Mouse (Mus musculus): ENCODE results near the gene Pigb. TPM values are rescaled to one million over a fixed set of nuclear protein-coding genes. Genes with fewer than 3 reads are reported as not detected.
A peak's percentile ranks its signal among the peaks of the same experiment; 100 is the strongest.
"Not testable (repeated sequence)": the region's sequence is repeated elsewhere in the genome, so short reads cannot be mapped to it uniquely, and the experiment has no call there.

The Pigb gene
- total RNA-seq (2015) (35.3 and 47.1 TPM in 2 replicates), total RNA-seq (2017) (7.4 and 7.8 TPM in 2 replicates)

GRCm38 (mm10) chr9:73040080-73040479 lies at the start of gene Pigb:
Gene Pigb (minus strand): TSS chr9:73040378.
- ATAC-seq (replicated peaks; ENCODE audit: poor library complexity) = no peak

DNA sequence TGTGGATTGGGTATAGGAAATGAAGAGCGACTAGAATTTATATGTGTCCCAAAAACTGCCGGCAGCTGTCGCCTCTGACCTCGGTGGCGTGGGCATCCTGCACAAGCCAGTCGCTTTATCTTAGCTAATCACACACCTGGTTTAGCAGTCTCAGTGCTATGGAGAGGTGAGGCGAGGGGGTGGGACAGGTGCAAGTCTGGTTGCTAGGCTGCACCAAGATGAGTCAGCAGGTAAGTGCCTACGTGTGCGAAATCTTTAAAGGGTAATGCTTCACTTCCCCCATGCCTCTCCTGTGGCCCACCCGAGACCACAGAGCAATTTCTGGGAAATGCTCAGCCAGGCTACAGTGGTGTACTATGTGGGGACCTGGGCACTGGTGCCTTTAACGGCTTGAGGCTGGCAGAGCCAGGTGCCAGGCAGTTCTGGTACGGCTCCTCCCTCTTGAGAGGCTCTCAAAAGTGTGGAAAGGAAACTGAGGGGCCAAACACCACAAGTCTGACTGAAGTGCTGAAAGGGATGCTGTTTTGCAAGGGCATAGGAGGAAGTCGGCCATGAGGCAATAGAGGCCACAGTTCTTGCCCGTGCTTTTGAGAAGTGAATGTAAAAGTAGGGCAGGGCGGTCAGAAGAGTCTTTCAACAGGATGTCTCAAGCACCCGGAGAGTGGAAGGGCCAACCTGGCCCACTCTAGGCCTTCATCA lies 49.2 kb upstream of the Pigb start:
- peak; percentile 76 for ATAC-seq (replicated peaks; ENCODE audit: poor library complexity)

- no peak for ATAC-seq (replicated peaks; ENCODE audit: poor library complexity)
Observed at GRCm38 (mm10) chr9:73087581-73087980, 47.4 kb upstream of the Pigb start.

DNA sequence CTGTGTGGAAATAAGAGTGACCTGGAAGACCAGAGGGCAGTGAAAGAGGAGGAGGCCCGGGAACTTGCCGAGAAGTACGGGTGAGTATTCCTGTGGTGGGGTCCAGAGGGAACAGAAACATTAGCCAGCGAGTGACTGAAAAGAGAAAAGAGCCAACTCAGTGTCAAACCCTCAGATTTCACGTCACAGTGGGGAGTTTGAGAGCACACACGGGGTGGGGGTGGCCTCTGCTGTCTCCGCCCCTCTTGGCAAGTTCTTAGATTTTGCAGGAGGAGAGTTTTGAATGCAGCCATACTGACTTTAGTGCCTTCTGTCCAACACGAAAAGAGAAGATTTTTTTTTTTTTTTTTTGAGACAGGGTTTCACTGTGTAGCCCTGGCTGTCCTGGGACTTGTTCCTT lies 46.9 kb upstream of the Pigb start:
- peak; percentile 10; the same call in 1 of the 2 replicates for ATAC-seq (replicated peaks; ENCODE audit: poor library complexity)

DNA sequence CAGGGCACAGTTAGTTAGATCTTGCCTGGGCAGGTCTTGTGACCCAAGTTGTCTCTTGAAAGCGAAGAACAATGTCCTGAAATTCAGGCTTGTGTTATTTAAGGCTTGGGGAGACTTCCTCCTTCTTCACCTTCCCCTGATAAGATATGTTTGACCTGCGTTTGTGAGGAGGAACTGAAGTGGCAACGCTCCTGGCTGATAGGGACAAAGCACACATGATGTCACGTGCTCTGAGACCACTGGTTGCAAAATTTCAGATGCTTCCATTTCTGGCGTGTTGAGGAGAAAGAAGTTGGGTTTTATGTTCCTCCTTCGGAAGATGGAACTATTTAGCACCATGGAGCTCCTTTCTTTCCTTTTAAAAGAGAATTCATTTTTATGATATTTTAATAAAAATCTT lies 45.7 kb upstream of the Pigb start:
- peak; percentile 40 for ATAC-seq (replicated peaks; ENCODE audit: poor library complexity)

- ATAC-seq (replicated peaks; ENCODE audit: poor library complexity) = no peak
Observed at GRCm38 (mm10) chr9:73083956-73084355, 43.8 kb upstream of the Pigb start.

GRCm38 (mm10) chr9:73082291-73083000 lies 42.3 kb upstream of the Pigb start:
- no peak for ATAC-seq (replicated peaks; ENCODE audit: poor library complexity)

- no peak for ATAC-seq (replicated peaks; ENCODE audit: poor library complexity)
Observed at GRCm38 (mm10) chr9:73079801-73080325, 39.7 kb upstream of the Pigb start.

DNA sequence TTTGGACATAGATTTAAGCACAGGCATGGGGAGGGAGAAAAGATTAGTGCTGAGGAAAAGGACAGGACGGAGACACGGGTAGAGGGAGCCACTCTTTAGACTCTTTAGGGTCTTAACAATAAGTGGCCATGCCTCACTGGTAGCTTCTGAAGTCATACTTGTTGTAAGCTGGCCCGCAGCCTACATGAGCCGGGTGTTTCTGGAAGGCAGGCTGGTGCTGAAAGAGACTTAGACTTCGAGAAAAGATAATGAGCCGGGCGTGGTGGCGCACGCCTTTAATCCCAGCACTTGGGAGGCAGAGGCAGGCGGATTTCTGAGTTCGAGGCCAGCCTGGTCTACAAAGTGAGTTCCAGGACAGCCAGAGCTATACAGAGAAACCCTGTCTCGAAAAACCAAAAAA lies 39.2 kb upstream of the Pigb start:
- not testable (repeated sequence) for ATAC-seq (replicated peaks; ENCODE audit: poor library complexity)

DNA sequence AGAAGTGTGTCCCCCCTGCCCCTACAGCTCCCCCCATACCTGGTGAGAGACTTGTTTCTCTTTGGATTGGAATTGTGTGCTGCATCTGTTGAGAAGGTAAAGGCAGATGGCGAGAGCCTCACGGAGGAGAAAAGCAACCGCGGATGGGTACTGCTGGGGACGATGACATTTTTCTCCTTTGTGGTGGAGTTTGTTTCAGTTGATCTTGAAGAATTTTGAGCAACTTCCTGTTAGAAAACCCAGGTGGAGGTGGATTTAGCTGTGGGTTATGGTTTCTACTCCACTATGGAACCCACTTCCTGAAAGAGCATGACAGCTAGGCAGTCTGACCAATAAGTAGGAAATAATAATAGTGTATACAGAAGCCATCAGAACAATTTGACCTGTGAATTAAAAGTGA lies 33.0 kb upstream of the Pigb start:
- ATAC-seq (replicated peaks; ENCODE audit: poor library complexity) = 0 out of 2 replicates have a peak, but pooled peaks have one; percentile 20

GRCm38 (mm10) chr9:73072426-73072825 lies 32.2 kb upstream of the Pigb start:
- ATAC-seq (replicated peaks; ENCODE audit: poor library complexity) = peak; percentile 53

DNA sequence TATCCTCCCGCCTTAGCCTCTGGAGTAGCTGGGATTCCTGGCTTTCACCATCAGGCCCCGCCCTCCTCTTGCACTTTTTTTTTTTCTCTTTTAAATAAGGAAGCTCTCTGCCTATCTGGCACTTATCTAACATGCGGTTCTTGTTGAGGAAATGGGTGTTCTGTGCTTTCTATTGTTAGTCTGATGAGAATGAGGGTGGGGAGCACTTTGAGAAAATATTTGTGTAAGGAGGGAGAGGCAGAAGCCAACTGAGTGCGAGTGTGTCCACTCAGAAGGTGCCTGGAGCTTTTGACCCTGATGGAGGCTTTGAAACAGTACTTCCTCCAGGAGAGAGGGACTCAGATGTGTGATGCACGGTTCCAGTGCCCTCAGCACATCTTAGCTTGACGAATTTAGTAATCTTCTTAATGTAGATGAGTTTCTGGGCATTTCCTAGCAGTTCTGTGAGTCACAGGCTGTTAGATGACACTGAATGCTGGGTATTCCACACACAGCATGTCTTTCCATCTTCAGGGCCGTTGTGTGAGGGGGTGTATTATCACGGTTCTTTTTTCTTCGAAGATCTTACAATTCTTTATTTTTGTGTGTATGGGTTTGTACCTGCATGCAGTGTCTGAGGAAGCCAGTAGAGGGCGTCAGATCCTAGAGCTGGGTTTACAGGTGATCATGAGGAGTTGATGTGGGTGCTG lies 30.9 kb upstream of the Pigb start:
- ATAC-seq (replicated peaks; ENCODE audit: poor library complexity) = peak; percentile 47

- peak; percentile 12; the same call in 1 of the 2 replicates for ATAC-seq (replicated peaks; ENCODE audit: poor library complexity)
Observed at GRCm38 (mm10) chr9:73068688-73069087, 28.5 kb upstream of the Pigb start.

DNA sequence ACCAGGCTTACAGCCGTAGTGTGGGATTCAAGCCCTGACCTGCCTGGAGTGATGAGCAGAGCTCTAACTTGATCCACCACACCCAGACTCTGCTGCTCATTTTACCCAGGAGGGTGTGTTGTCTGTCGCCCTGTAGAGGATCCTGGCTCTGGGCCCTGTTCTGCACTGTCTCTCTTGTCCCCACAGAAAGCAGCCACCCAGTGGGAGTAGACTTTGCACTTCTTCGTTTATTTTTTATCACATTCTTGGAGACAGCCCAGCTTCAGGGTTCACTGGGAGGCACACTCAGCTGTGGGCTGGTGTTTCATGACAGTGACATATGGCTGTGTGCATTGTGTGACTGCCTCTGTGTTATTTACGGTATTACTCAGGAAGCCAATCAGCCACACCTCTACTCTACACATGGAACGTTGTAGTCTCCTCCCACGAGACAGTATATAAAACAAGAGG lies 28.1 kb upstream of the Pigb start:
- ATAC-seq (replicated peaks; ENCODE audit: poor library complexity) = peak; percentile 40

- ATAC-seq (replicated peaks; ENCODE audit: poor library complexity) = no peak
Observed at GRCm38 (mm10) chr9:73067086-73067485, 26.9 kb upstream of the Pigb start.

GRCm38 (mm10) chr9:73063621-73064290 lies 23.6 kb upstream of the Pigb start:
- no peak for ATAC-seq (replicated peaks; ENCODE audit: poor library complexity)

DNA sequence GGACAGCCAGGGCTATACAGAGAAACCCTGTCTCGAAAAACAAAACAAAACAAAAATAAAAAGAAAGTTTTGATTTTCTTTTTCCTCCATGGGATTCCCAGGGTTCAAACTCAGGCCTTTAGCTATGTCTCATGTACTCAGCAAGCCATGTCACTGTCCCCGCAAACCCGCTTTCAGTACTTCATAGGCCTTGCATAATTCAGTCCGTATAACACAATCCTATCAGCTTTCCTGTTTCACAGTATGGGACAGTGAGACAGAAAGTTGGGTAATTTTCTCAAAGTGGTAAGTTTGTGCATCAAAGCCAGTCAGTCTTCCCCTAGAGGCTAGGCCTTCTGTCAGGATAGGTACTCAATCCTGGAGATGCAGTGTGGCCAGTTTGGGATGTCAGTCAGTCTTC lies 19.0 kb upstream of the Pigb start:
- peak; percentile 67 for ATAC-seq (replicated peaks; ENCODE audit: poor library complexity)

DNA sequence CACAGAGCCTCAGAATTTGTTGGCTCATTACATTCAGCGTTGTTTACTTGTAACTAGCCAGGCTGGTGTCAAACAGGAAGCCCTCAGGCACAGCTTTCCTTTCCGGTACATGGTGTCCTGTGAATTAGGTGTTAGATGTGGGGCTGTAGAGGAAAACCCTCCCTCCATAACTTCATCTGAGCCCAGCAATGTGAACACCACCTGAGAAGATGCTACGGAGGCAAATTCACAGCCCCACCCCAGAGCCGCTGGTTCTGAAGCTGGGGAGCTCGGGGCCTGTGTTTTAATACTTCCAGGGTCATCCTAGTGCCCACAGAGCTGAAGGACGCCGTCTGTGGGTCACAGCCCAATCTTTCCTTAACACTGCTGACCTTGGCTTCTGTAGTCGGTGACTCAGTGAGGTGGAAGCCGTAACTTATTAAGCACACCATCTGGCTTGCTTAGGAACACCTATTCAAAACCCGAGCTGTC lies 15.3 kb upstream of the Pigb start:
- no peak for ATAC-seq (replicated peaks; ENCODE audit: poor library complexity)

GRCm38 (mm10) chr9:73050606-73051005 lies 10.4 kb upstream of the Pigb start:
- ATAC-seq (replicated peaks; ENCODE audit: poor library complexity) = no peak

DNA sequence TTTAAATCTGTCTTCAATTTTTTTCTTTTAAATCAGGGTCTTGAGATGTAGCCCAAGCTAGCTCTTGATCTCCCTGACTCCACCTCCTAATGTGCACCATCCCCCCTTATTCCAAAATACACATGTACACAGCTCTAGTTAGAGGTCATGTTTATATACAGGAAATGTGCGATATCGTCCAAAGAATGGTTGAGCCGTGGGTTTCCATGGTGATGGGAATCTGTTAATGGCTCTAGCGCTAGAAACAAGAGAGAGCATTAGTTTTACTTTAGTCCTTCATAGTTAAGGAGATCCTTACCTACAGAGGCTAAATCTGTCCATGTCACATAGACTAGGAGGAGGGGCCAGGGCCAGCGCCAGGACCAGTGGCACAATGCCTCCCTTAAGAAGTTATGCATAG lies 9.7 kb upstream of the Pigb start:
- no peak for ATAC-seq (replicated peaks; ENCODE audit: poor library complexity)

- no peak for ATAC-seq (replicated peaks; ENCODE audit: poor library complexity)
Observed at GRCm38 (mm10) chr9:73048927-73049326, 8.7 kb upstream of the Pigb start.
